Mouse (Mus musculus) urinary bladder, postnatal 14 days (tissue): Measurements from ENCODE around the gene Mapk1ip1l.

ENCODE experiments used
- DNase-seq: peaks from one replicate; pipeline ENCODE4 v3.0.0; 2021; ENCODE audit warnings: low spot score

The Mapk1ip1l gene

GRCm38 (mm10) chr14:47297785-47298407 lies at the start of gene Mapk1ip1l:
TSS of gene Mapk1ip1l (plus strand) at chr14:47298266.
- peak; percentile 92 for DNase-seq

- no peak for DNase-seq
Measured at GRCm38 (mm10) chr14:47249839-47250238, 48.2 kb upstream of the Mapk1ip1l start.

- DNase-seq: no peak
Measured at GRCm38 (mm10) chr14:47264866-47265265, 33.2 kb upstream of the Mapk1ip1l start.

GRCm38 (mm10) chr14:47265829-47266228 lies 32.2 kb upstream of the Mapk1ip1l start:
- no peak for DNase-seq

- DNase-seq: no peak
Measured at GRCm38 (mm10) chr14:47269056-47269455, 29.0 kb upstream of the Mapk1ip1l start.

GRCm38 (mm10) chr14:47269706-47270105 lies 28.4 kb upstream of the Mapk1ip1l start:
- no peak for DNase-seq

- no peak for DNase-seq
Measured at GRCm38 (mm10) chr14:47273751-47274150, 24.3 kb upstream of the Mapk1ip1l start.

- no peak for DNase-seq
Measured at GRCm38 (mm10) chr14:47275417-47275816, 22.6 kb upstream of the Mapk1ip1l start.

GRCm38 (mm10) chr14:47276036-47276603 lies 21.9 kb upstream of the Mapk1ip1l start:
- DNase-seq: no peak

GRCm38 (mm10) chr14:47276637-47277393 lies 21.3 kb upstream of the Mapk1ip1l start, which contains the start of the genes Wdhd1 and Socs4:
TSS of gene Wdhd1 (minus strand) at chr14:47276857.
TSS of gene Socs4 (plus strand) at chr14:47276931.
- DNase-seq: peak; percentile 94

GRCm38 (mm10) chr14:47279058-47279457 lies 19.0 kb upstream of the Mapk1ip1l start:
- DNase-seq: no peak

- no peak for DNase-seq
Measured at GRCm38 (mm10) chr14:47281535-47281934, 16.5 kb upstream of the Mapk1ip1l start.

- no peak for DNase-seq
Measured at GRCm38 (mm10) chr14:47283568-47283967, 14.5 kb upstream of the Mapk1ip1l start.

GRCm38 (mm10) chr14:47285271-47285670 lies 12.8 kb upstream of the Mapk1ip1l start:
- no peak for DNase-seq

- DNase-seq: no peak
Measured at GRCm38 (mm10) chr14:47286215-47286614, 11.9 kb upstream of the Mapk1ip1l start.

GRCm38 (mm10) chr14:47287021-47287420 lies 11.0 kb upstream of the Mapk1ip1l start:
- no peak for DNase-seq

GRCm38 (mm10) chr14:47291772-47292171 lies 6.3 kb upstream of the Mapk1ip1l start:
- no peak for DNase-seq

GRCm38 (mm10) chr14:47294136-47294535 lies 3.9 kb upstream of the Mapk1ip1l start:
- no peak for DNase-seq

GRCm38 (mm10) chr14:47296232-47296631 lies 1.8 kb upstream of the Mapk1ip1l start:
- DNase-seq: no peak

- DNase-seq: no peak
Measured at GRCm38 (mm10) chr14:47298408-47298792, 334 bp downstream of the Mapk1ip1l start.

GRCm38 (mm10) chr14:47298819-47299261 lies 774 bp downstream of the Mapk1ip1l start:
- no peak for DNase-seq

- no peak for DNase-seq
Measured at GRCm38 (mm10) chr14:47302885-47303680, 5.0 kb downstream of the Mapk1ip1l start.
